Mouse (Mus musculus): Measurements from ENCODE around the gene Ptpn11.

DNA sequence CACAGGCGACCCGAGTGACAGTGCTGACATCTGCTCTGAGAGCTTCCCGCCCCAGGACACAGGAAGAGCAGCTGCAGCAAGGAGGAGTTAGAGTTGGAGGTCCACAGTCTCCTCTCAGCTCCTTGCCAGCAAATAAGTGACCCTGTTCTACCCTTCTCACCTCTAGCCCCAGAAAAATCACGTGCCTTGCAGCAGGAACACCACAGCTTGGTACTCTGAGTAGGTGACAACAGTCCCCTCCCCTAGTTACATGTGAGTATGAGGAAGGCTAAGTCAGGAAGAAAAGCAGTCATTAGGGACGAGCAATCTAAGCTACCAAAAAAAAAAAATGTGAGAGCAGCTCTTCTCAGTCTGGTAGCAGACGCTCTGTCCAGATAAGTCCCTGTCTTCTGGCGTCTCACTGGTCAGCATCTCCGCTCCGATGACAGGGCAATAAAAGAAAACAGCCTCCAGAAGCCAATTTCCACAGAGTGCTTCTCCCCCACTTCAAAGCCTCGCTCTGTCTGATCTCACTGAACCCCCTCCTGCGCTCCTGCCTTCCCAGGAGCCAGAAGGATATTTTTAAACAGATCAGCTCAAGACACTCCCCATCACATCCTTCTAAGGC lies 6.1 kb downstream of the Ptpn11 start:
- TF ChIP-seq CTCF (IDR thresholded peaks at IDR 0.05; ENCODE audit: extremely low read depth, insufficient read depth, insufficient read length, insufficient replicate concordance) (no peak), POLR2A (IDR thresholded peaks at IDR 0.05; ENCODE audit: low read depth, low read length) (no peak)

Data from spleen, adult 2 months (tissue).